9 mouse cellular contexts compared by ENCODE assay signal in genomic region chr7:3376831-3377230, GRCm38 (mm10). TPM values are rescaled to one million over a fixed set of nuclear protein-coding genes. Genes with fewer than 3 reads are reported as not detected.
A peak's percentile ranks its signal among the peaks of the same experiment; 100 is the strongest.
DNase-seq lines count a peak whose midpoint lies in the region; ATAC-seq and TF ChIP-seq lines count a peak whose summit lies in the region.
"Had no signal": no experiment of that assay in that cellular context is flagged by ENCODE, and none has a peak within 500 bp of the region (broad histone marks: within the 10 kb centered on the region; RNA-seq: fewer than 3 reads in every experiment).

No protein-coding gene starts in this region.

- TF ChIP-seq POLR2A in small intestine, adult 2 months (IDR thresholded peaks at IDR 0.05; ENCODE audit: low read depth, low read length): no peak

- no peaks in the 10 kb centered on the region for H3K27me3 ChIP-seq in intestine, postnatal 0 days (replicated peaks; ENCODE audit: control insufficient read depth, insufficient read depth, low read length)
- no peaks in the 10 kb centered on the region for H3K27me3 ChIP-seq in intestine, embryonic 16.5 days (replicated peaks; ENCODE audit: control insufficient read depth, insufficient read depth, low read length)
- H3K27me3 ChIP-seq in small intestine, adult 2 months (ENCODE audit: control insufficient read depth, insufficient read depth, low read length): no peaks in the 10 kb centered on the region
- H3K27me3 ChIP-seq: embryonic facial prominence, embryonic 13.5 days had no signal

- H3K4me3 ChIP-seq in intestine, postnatal 0 days (ENCODE audit: low read depth, low read length): no peak overlapping the region
- no peak overlapping the region for H3K4me3 ChIP-seq in intestine, embryonic 16.5 days (ENCODE audit: low read length)
- H3K4me3 ChIP-seq in small intestine, adult 2 months (ENCODE audit: low read depth, low read length): no peak overlapping the region
- H3K4me3 ChIP-seq: embryonic facial prominence, embryonic 13.5 days had no signal

- DNase-seq in 416B (ENCODE audit: low read depth) (peak; percentile 93), NIH3T3 (ENCODE audit: low read depth) (peak; percentile 84)
- DNase-seq in cerebellum, postnatal 25 days: peak; percentile 57 to 74
- peak; percentile 73 for DNase-seq in kidney, postnatal 10 days

- 43% methylated on average over 4 of the region's 4 CpGs for WGBS in intestine, postnatal 0 days
- 53% methylated on average over 4 of the region's 4 CpGs for WGBS in intestine, embryonic 16.5 days
- WGBS in small intestine, adult 2 months: 48% methylated on average over 4 of the region's 4 CpGs

- no peak overlapping the region for H3K9ac ChIP-seq in intestine, postnatal 0 days (ENCODE audit: low read depth, low read length)
- no peak overlapping the region for H3K9ac ChIP-seq in intestine, embryonic 16.5 days (ENCODE audit: low read depth, low read length)
- H3K9ac ChIP-seq: embryonic facial prominence, embryonic 13.5 days had no signal

- H3K27ac ChIP-seq in intestine, postnatal 0 days (ENCODE audit: low read depth, low read length): no peak overlapping the region
- H3K27ac ChIP-seq in intestine, embryonic 16.5 days (ENCODE audit: low read length): no peak overlapping the region
- H3K27ac ChIP-seq in small intestine, adult 2 months (ENCODE audit: insufficient read depth, low read depth, low read length): no peak overlapping the region
- H3K27ac ChIP-seq: embryonic facial prominence, embryonic 13.5 days had no signal

- H3K9me3 ChIP-seq in intestine, postnatal 0 days (ENCODE audit: control insufficient read depth): no peaks in the 10 kb centered on the region
- H3K9me3 ChIP-seq in intestine, embryonic 16.5 days (ENCODE audit: control insufficient read depth, low read length): no peaks in the 10 kb centered on the region
- H3K9me3 ChIP-seq: embryonic facial prominence, embryonic 13.5 days had no signal

- ATAC-seq in intestine, postnatal 0 days: no peak
- no peak for ATAC-seq in intestine, embryonic 16.5 days
- no peak for ATAC-seq in megakaryocyte-erythroid progenitor cell, adult 5-6 weeks (replicated peaks; ENCODE audit: low FRiP score, low TSS enrichment, poor library complexity, severe bottlenecking)

- no peaks in the 10 kb centered on the region for H3K36me3 ChIP-seq in intestine, postnatal 0 days (ENCODE audit: control insufficient read depth, insufficient read depth)
- H3K36me3 ChIP-seq in intestine, embryonic 16.5 days (ENCODE audit: control insufficient read depth, insufficient read depth, low read length): no peaks in the 10 kb centered on the region
- H3K36me3 ChIP-seq in small intestine, adult 2 months (ENCODE audit: control insufficient read depth, insufficient read depth, low read length): no peaks in the 10 kb centered on the region
- H3K36me3 ChIP-seq: embryonic facial prominence, embryonic 13.5 days had no signal

- no peak overlapping the region for H3K4me2 ChIP-seq in intestine, postnatal 0 days (replicated peaks; ENCODE audit: low read depth)
- no peak overlapping the region for H3K4me2 ChIP-seq in intestine, embryonic 16.5 days (ENCODE audit: low read depth, low read length)
- H3K4me2 ChIP-seq: embryonic facial prominence, embryonic 13.5 days had no signal

- H3K4me1 ChIP-seq in intestine, postnatal 0 days (replicated peaks; ENCODE audit: control insufficient read depth, insufficient read depth, low read length): no peaks in the 10 kb centered on the region
- no peaks in the 10 kb centered on the region for H3K4me1 ChIP-seq in intestine, embryonic 16.5 days (ENCODE audit: control insufficient read depth, insufficient read depth, low read length)
- no peaks in the 10 kb centered on the region for H3K4me1 ChIP-seq in small intestine, adult 2 months (ENCODE audit: control insufficient read depth, insufficient read depth, insufficient read length, low read length)
- H3K4me1 ChIP-seq: embryonic facial prominence, embryonic 13.5 days had no signal

- peak; percentile 65 for TF ChIP-seq CTCF in intestine, postnatal 0 days (IDR thresholded peaks at IDR 0.05; ENCODE audit: low read depth)
- TF ChIP-seq CTCF in small intestine, adult 2 months (IDR thresholded peaks at IDR 0.05; ENCODE audit: extremely low read depth, insufficient read length, insufficient replicate concordance, low read depth, low read length): peak; percentile 51; the same call in 1 of the 2 replicates

RNA-seq across cellular contexts. Expression of gene Cacng8, which starts 13.7 kb away (rescaled TPM):
- polyA plus RNA-seq in intestine, postnatal 0 days (2015; fragmentation: Nextera tagmentation; extraction: Ambion mirVana): 0.27 and 0.85 TPM in 2 replicates
- 0.93 and 1.2 TPM in 2 replicates for polyA plus RNA-seq in intestine, embryonic 16.5 days (2015; fragmentation: Nextera tagmentation; extraction: Ambion mirVana)
- 0.60 and 0.77 TPM in 2 replicates for polyA plus RNA-seq in small intestine, adult 2 months (2012; rRNA removed)
- total RNA-seq in megakaryocyte-erythroid progenitor cell, adult 5-6 weeks (2014; fragmentation: Nextera tagmentation): not detected in 2 replicates
- not detected in 2 replicates for total RNA-seq in megakaryocyte-erythroid progenitor cell, adult 5-6 weeks (2017)

RNA-seq across cellular contexts. Expression of gene Cacng7, which starts 44.1 kb away (rescaled TPM):
- polyA plus RNA-seq in intestine, postnatal 0 days (2015; fragmentation: Nextera tagmentation; extraction: Ambion mirVana): 0.63 and 0.86 TPM in 2 replicates
- polyA plus RNA-seq in intestine, embryonic 16.5 days (2015; fragmentation: Nextera tagmentation; extraction: Ambion mirVana): 0.53 and 1.1 TPM in 2 replicates
- polyA plus RNA-seq in small intestine, adult 2 months (2012; rRNA removed): 7.5 and 8.8 TPM in 2 replicates
- total RNA-seq in megakaryocyte-erythroid progenitor cell, adult 5-6 weeks (2014; fragmentation: Nextera tagmentation): not detected in 2 replicates
- total RNA-seq in megakaryocyte-erythroid progenitor cell, adult 5-6 weeks (2017): not detected in 2 replicates

RNA-seq across cellular contexts. Expression of gene Cacng6, which starts 47.2 kb away (rescaled TPM):
- polyA plus RNA-seq in intestine, postnatal 0 days (2015; fragmentation: Nextera tagmentation; extraction: Ambion mirVana): 0.22 and 0.33 TPM in 2 replicates
- 0.13 and 0.21 TPM in 2 replicates for polyA plus RNA-seq in intestine, embryonic 16.5 days (2015; fragmentation: Nextera tagmentation; extraction: Ambion mirVana)
- polyA plus RNA-seq in small intestine, adult 2 months (2012; rRNA removed): 0.04 TPM in 1 of 2 replicates, not detected in the other
- not detected in 2 replicates for total RNA-seq in megakaryocyte-erythroid progenitor cell, adult 5-6 weeks (2014; fragmentation: Nextera tagmentation)
- total RNA-seq in megakaryocyte-erythroid progenitor cell, adult 5-6 weeks (2017): not detected in 2 replicates
